Mouse (Mus musculus) cerebellum, adult 2 months (tissue): Measurements from ENCODE around the gene Atp5s.

Experiments
- CTCF ChIP-seq: fragments of 200-500 bp; IDR thresholded peaks from 2 replicates; pipeline ENCODE4 v1.5.1; 2011; ENCODE audit warnings: low read depth, mild to moderate bottlenecking, control low read depth, low read length, moderate library complexity, borderline replicate concordance; ENCODE audit not compliant: insufficient read depth
- POLR2A ChIP-seq: fragments of 200-500 bp; IDR thresholded peaks from 2 replicates; pipeline ENCODE4 v1.6.1; 2011; ENCODE audit warnings: low read length, control low read depth, borderline replicate concordance; ENCODE audit not compliant: insufficient read depth

- TF ChIP-seq CTCF (no peak), POLR2A (no peak)
Measured at GRCm38 (mm10) chr12:69730306-69730705, 5.6 kb downstream of the Atp5s start.
